Mouse (Mus musculus) midbrain, embryonic 11.5 days (tissue): ENCODE data around the gene Ip6k2. TPM values are rescaled to one million over a fixed set of nuclear protein-coding genes. Genes with fewer than 3 reads are reported as not detected.

Experiments used
- ATAC-seq: fragments of 200-750 bp; cut with Nextera tagmentation; 2 replicates; pipeline ENCODE4 v1.8.0; 2017; ENCODE audit warnings: moderate TSS enrichment, moderate library complexity; ENCODE audit not compliant: low FRiP score
- DNase-seq: peaks from one replicate; pipeline ENCODE4 v3.0.0; 2015; ENCODE audit warnings: low spot score; ENCODE audit errors: missing footprints
- H3K27ac ChIP-seq: fragments of 300-500 bp; sonication (generic); 2 replicates; pipeline ENCODE4 v1.5.1; 2014; ENCODE audit warnings: low read depth, low read length
- H3K27me3 ChIP-seq: fragments of 300-500 bp; sonication (generic); 2 replicates; pipeline ENCODE4 v1.6.1; 2014; ENCODE audit warnings: mild to moderate bottlenecking, low read length, moderate library complexity, mixed read lengths; ENCODE audit not compliant: control insufficient read depth, insufficient read depth
- H3K36me3 ChIP-seq: fragments of 300-500 bp; sonication (generic); 2 replicates; pipeline ENCODE4 v1.6.1; 2014; ENCODE audit warnings: mild to moderate bottlenecking, low read length, moderate library complexity, mixed read lengths; ENCODE audit not compliant: control insufficient read depth, insufficient read depth
- H3K4me1 ChIP-seq: fragments of 300-500 bp; sonication (generic); 2 replicates; pipeline ENCODE4 v1.6.1; 2014; ENCODE audit warnings: low read length; ENCODE audit not compliant: control insufficient read depth, insufficient read depth
- H3K4me2 ChIP-seq: fragments of 300-500 bp; sonication (generic); 2 replicates; pipeline ENCODE4 v1.6.1; 2014; ENCODE audit warnings: mild to moderate bottlenecking, moderate library complexity
- H3K4me3 ChIP-seq: fragments of 300-500 bp; sonication (generic); 2 replicates; pipeline ENCODE4 v1.5.1; 2014; ENCODE audit warnings: low read depth, low read length
- H3K9ac ChIP-seq: fragments of 300-500 bp; sonication (generic); 2 replicates; pipeline ENCODE4 v1.6.1; 2014; ENCODE audit warnings: low read length
- H3K9me3 ChIP-seq: fragments of 300-500 bp; sonication (generic); 2 replicates; pipeline ENCODE4 v1.6.1; 2016; ENCODE audit warnings: low read length; ENCODE audit not compliant: control insufficient read depth
- WGBS: fragments of 180-500 bp; shearing (Covaris S2); extraction: QIAGEN DNeasy Blood & Tissue Kit; methylation state at CpG from one replicate; pipeline ENCODE4 v1.1.7; 2014; 5-methylcytosine and 5-hydroxymethylcytosine counted together
- polyA plus RNA-seq: library from polyadenylated mRNA; unstranded; fragments of >200 nt; fragmentation: Nextera tagmentation; extraction: Ambion mirVana; gene quantifications from 2 replicates; pipeline ENCODE4 v1.2.1, GENCODE M21; 2014

Ip6k2 gene
- polyA plus RNA-seq, 1 experiment from 2014 or later = 104 TPM

DNA sequence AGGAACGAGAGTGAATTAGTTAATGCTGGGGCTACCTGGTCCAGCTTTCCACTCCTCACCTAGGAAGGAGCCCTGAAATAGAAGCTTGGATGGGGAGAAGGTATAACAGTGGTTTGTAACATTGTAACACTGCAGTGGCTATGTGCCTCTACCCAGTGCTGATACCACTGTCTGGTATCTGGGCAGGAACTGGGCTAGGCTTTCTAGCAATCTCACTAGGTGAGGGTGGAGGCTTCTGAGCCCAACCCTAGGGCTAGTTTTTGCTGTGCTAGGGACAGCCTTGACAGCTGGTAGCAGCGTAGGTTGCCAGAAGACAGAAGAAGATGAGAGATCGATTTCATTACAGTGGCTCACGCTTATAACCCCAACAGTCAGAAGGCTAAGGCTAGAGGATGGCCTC lies 7.0 kb upstream of the Ip6k2 start:
- no peak overlapping the region for H3K4me2 ChIP-seq
- no peak overlapping the region for H3K4me3 ChIP-seq
- no peak for ATAC-seq
- no peak overlapping the region for H3K27ac ChIP-seq
- no peaks in the 10 kb centered on the region for H3K9me3 ChIP-seq
- H3K4me1 ChIP-seq = no peaks in the 10 kb centered on the region
- no peak overlapping the region for H3K9ac ChIP-seq
- no peaks in the 10 kb centered on the region for H3K27me3 ChIP-seq
- H3K36me3 ChIP-seq = no peaks in the 10 kb centered on the region
- WGBS = 90% methylated on average over 4 of the region's 4 CpGs
- DNase-seq = no peak

- Histone ChIP-seq H3K4me2 (no peak overlapping the region), H3K4me3 (no peak overlapping the region), H3K36me3 (no peaks in the 10 kb centered on the region), H3K27me3 (no peaks in the 10 kb centered on the region), H3K9ac (no peak overlapping the region), H3K4me1 (no peaks in the 10 kb centered on the region), H3K9me3 (no peaks in the 10 kb centered on the region), H3K27ac (no peak overlapping the region)
- WGBS = 92% methylated on average over 4 of the region's 4 CpGs
- DNase-seq = peak; percentile 33
- no peak for ATAC-seq
These were observed 6.3 kb upstream of the Ip6k2 start for GRCm38 (mm10) chr9:108777276-108777675.

GRCm38 (mm10) chr9:108780959-108781358 lies 2.6 kb upstream of the Ip6k2 start:
- 70% methylated on average over 5 of the region's 5 CpGs for WGBS
- H3K36me3 ChIP-seq = no peaks in the 10 kb centered on the region
- H3K9ac ChIP-seq = no peak overlapping the region
- no peak for ATAC-seq
- H3K27me3 ChIP-seq = no peaks in the 10 kb centered on the region
- no peak overlapping the region for H3K4me3 ChIP-seq
- peaks cover 17% of the 10 kb centered on the region for H3K4me1 ChIP-seq
- H3K4me2 ChIP-seq = no peak overlapping the region
- DNase-seq = no peak
- no peaks in the 10 kb centered on the region for H3K9me3 ChIP-seq
- H3K27ac ChIP-seq = no peak overlapping the region

DNA sequence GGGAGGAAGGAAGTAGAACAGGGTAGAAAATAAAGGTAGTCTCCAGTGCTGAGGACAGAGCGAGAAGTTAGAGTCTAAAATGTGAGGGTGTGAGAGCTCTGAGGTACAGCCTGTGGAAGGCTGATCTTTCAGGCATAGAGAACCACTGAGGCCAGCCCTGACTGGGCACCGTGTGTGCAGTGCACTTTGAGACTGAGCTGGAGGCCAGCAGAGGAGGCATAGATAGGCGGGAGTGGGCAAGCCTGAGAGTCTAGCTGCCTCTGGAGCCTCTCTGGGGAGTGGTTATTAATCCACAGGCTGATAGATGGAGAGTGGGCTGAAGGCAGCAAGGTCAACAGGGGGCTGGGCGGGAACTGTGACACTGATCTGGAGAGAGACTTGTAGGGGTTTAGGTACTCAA lies 1.7 kb upstream of the Ip6k2 start:
- H3K27ac ChIP-seq = no peak overlapping the region
- no peaks in the 10 kb centered on the region for H3K36me3 ChIP-seq
- H3K27me3 ChIP-seq = no peaks in the 10 kb centered on the region
- H3K4me3 ChIP-seq = no peak overlapping the region
- no peak overlapping the region for H3K4me2 ChIP-seq
- peaks cover 25% of the 10 kb centered on the region for H3K4me1 ChIP-seq
- H3K9ac ChIP-seq = no peak overlapping the region
- DNase-seq (no peak), ATAC-seq (no peak)
- H3K9me3 ChIP-seq = no peaks in the 10 kb centered on the region
- 66% methylated on average over 4 of the region's 4 CpGs for WGBS

GRCm38 (mm10) chr9:108782836-108783547 lies 604 bp upstream of the Ip6k2 start:
- WGBS = 19% methylated on average over 9 of the region's 9 CpGs
- Histone ChIP-seq H3K9me3 (no peaks in the 10 kb centered on the region), H3K27me3 (no peaks in the 10 kb centered on the region), H3K4me2 (peak overlapping the region; percentile 55), H3K9ac (peak overlapping the region; percentile 98), H3K4me3 (peak overlapping the region; percentile 93), H3K27ac (peak overlapping the region; percentile 73), H3K4me1 (peaks cover 34% of the 10 kb centered on the region), H3K36me3 (no peaks in the 10 kb centered on the region)
- DNase-seq (peak; percentile 88), ATAC-seq (no peak)

DNA sequence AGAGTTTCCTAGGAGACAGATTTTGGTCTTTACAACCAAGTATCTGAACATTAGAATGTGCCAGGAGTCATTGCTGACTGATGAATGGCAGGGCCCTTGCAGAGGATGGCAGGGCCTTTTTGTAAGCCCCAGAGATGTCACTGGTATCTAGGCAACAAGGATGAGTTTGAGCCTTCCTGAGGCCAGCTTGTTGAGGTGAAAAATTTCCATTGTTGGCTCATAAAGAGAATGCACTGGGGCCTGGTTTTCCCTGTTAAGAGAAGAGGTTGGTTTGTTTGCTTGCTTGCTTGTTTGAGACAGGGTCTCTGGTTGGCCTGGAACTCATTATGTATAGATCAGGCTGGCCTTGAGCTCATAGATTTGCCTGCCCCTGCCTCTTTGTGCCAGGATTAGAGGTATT lies 1.8 kb downstream of the Ip6k2 start:
- Histone ChIP-seq H3K36me3 (no peaks in the 10 kb centered on the region), H3K4me2 (peak overlapping the region; percentile 46), H3K27ac (no peak overlapping the region), H3K9ac (peak overlapping the region; percentile 32; the same call in 1 of the 2 replicates), H3K9me3 (no peaks in the 10 kb centered on the region), H3K4me1 (peaks cover 41% of the 10 kb centered on the region), H3K4me3 (peak overlapping the region; percentile 93), H3K27me3 (no peaks in the 10 kb centered on the region)
- ATAC-seq (no peak), DNase-seq (peak; percentile 92)

GRCm38 (mm10) chr9:108786494-108786893 lies 2.9 kb downstream of the Ip6k2 start:
- H3K4me2 ChIP-seq = peak overlapping the region; percentile 46
- no peak overlapping the region for H3K27ac ChIP-seq
- H3K9me3 ChIP-seq = no peaks in the 10 kb centered on the region
- no peak for ATAC-seq
- H3K4me3 ChIP-seq = no peak overlapping the region
- no peak overlapping the region for H3K9ac ChIP-seq
- WGBS = 96% methylated on average over 1 of the region's 1 CpGs
- H3K36me3 ChIP-seq = no peaks in the 10 kb centered on the region
- H3K4me1 ChIP-seq = peaks cover 41% of the 10 kb centered on the region
- no peaks in the 10 kb centered on the region for H3K27me3 ChIP-seq
- DNase-seq = no peak

DNA sequence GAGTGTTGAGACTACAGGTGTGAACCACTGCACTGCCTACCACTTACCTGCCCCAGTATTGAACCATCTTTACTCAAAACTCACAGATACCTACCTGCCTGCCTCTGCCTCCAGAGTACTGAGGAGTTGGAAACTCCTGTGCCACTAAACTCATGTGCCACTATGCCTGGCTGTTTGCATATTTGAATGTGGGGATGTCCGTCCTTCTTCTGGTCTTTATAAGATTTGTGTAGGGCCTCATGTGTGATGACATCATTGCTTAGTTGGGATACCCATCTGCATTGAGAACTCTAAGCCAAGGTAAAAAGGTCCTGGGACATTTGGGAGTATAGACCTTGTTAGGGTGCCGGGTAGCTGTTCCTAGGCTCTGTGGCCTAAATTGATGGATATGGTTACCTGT lies 3.5 kb downstream of the Ip6k2 start:
- no peak overlapping the region for H3K27ac ChIP-seq
- no peak overlapping the region for H3K9ac ChIP-seq
- no peak overlapping the region for H3K4me3 ChIP-seq
- H3K4me2 ChIP-seq = no peak overlapping the region
- H3K36me3 ChIP-seq = no peaks in the 10 kb centered on the region
- DNase-seq = no peak
- no peaks in the 10 kb centered on the region for H3K27me3 ChIP-seq
- ATAC-seq = no peak
- no peaks in the 10 kb centered on the region for H3K9me3 ChIP-seq
- 93% methylated on average over 2 of the region's 2 CpGs for WGBS
- H3K4me1 ChIP-seq = peaks cover 43% of the 10 kb centered on the region

GRCm38 (mm10) chr9:108788713-108789112 lies 5.1 kb downstream of the Ip6k2 start:
- DNase-seq = no peak
- WGBS = 78% methylated on average over 3 of the region's 3 CpGs

More at GRCm38 (mm10) chr9:108788713-108789112, 5.1 kb downstream of the Ip6k2 start:
- Histone ChIP-seq H3K4me1 (peaks cover 39% of the 10 kb centered on the region), H3K9me3 (no peaks in the 10 kb centered on the region), H3K27ac (no peak overlapping the region), H3K27me3 (no peaks in the 10 kb centered on the region), H3K36me3 (no peaks in the 10 kb centered on the region), H3K4me3 (no peak overlapping the region), H3K9ac (no peak overlapping the region), H3K4me2 (no peak overlapping the region)
- ATAC-seq = no peak
